Mouse (Mus musculus) cerebellum, postnatal 10 days (tissue): ENCODE measurements at regions not wholly inside any gene's neighbourhood (a gene's known extent, or its start where the extent isn't known, plus 50 kb on each side); places are given as distances from the start of the nearest gene placed in this dataset.

ENCODE experiments used
- DNase-seq, 2 experiments: peaks; one replicate each; pipeline ENCODE4 v3.0.0; 2021; ENCODE audit warnings: mixed read lengths in 2 of 2

DNA sequence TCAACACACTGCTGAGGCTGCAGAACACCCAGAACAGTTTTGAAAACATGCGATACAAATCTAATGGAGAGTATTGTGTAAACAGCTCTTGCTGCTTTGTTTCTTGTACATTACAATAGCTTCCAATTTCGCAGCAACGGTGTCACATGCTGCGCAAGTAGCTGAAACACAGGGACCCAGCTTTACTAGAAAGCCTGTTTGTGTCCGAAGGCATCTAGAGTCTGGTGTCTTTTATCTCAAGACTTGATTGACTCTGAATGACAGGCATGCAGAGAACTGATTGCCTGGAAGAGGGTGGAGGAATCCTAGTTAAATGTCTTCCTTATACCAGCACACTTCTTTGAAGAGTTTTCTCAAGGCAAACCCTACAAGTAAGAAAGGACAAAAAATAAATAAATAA lies 66.1 kb upstream of the Fgf10 start:
- no peak for DNase-seq

DNA sequence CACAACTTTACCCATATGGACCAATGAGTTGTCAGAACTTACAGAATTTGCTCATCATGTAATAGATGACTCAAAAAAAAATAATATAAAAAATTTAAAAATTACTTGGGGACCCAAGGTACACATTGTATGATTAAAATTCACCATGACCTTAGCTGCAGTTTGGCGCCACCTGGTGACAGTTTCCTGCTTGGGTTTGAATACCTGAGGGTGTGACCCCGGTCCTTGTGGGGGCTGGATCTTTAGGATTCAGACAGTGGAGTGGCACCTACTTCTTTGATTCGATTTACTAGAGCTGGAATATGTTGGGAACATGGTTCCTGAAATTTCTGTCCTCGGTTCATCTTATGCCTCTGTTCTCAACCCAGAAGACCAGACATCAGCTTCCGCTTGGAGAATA lies 72.7 kb upstream of the Fgf10 start:
- peak; percentile 74 to 75 for DNase-seq

DNA sequence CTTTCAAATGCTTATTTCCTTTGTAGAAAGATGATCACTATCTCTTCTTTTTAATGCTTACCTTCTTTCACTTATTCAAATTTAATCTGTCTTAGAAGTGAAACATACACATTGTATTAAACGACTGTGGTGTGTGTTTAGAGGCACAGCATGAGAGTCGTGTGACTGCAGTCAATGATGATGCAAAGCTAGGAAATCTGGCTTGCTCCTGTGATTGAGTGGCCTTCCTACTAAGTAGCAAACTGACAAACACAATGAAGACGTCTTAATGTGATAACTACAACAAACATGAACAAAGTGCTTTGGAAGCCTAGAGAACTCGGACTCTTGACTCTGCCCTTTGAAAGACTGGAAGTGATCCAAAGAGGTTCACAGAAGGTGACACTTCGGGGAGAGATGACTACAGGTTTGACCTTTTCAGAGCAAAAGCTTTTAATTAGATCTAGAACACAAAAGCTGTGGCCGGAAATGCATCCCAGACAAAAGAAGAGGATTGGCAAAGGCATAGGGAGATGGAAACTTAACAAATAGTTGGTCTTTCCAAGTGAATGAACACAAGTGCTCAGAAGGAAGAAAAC lies 73.3 kb upstream of the Fgf10 start:
- DNase-seq: no peak

DNA sequence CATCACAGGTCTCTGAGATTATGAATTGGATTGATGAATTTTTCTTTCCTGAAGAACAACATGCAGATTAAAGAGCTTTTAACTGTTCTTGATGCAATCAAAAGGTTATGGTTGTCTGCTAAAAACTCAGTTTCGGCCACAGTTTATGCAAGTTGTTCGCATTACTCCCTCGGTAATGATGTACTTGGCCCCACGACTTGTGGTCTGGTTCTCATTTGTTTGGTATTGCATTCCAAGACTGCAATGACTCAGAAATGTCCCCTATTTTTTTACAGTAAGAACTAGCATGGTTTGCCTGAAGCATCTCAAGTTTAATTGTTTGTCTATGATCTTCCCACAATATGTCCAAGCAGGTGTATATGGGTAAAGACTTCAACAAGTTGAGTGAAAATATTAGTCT lies 77.5 kb upstream of the Fgf10 start:
- no peak for DNase-seq

DNA sequence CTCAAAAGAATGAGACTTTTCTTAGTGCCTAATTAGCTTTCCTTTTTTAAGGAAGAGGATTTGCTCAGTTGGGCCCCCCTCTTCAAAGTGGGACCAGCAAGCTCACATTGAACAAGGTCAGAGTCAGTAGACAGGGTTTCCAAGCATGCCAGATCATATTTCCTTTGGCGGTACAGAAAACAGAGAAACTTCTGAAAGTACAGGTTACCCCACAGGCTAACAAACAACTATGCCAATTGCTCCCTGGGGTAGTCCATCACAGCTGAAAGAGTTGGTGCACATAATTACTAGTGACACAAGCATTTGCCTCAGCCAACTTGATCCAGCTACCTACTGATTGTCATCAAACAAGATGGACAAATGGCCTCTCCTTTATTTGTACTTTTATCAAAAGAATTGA lies 97.0 kb upstream of the Fgf10 start:
- DNase-seq: peak; percentile 64 to 74

DNA sequence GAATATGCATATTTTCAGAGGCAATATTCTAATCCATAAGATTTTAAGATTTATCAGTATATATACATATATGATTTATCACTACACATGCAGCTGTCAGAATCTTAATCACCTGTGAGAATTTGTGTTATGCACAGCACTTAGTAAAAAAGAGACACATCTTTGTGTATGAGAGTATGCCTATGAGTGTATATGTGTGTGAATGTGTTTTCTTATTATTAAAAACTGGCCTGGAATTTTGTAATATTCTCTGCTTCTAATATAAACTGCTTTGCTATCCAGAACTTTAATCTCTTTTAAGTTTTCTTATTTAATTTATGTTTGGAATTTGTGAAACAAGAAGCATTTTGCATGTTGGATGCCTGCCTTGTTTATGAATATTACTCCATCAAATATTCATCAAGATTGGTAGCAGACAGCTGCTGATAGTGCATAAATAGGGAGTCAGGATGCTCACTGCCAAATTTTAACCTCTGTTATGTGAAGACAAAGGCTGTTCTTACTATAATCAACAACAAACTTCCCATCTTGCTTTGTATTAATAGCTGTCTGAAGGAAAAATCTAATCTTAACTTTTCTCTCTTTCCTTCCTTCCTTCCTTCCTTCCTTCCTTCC lies 104.3 kb upstream of the Fgf10 start:
- DNase-seq: no peak

DNA sequence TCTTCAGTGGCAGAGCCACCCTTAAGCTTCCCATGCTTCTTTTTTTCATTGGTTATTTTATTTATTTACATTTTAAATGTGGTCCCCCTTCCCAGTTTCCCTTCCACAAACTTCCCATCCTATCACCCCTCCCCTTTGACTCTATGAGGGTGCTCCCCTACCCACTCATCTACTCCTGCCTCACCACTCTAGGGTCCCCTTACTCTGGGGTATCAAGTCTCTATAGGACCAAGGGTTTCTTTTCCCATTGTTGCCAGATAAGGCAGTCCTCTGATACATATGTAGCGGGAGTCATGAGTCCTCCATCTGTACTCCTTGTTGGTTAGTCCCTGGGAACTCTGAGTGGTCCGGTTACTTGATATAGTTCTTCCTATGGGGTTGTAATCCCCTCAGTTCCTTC lies 110.6 kb upstream of the Fgf10 start:
- DNase-seq: no peak

DNA sequence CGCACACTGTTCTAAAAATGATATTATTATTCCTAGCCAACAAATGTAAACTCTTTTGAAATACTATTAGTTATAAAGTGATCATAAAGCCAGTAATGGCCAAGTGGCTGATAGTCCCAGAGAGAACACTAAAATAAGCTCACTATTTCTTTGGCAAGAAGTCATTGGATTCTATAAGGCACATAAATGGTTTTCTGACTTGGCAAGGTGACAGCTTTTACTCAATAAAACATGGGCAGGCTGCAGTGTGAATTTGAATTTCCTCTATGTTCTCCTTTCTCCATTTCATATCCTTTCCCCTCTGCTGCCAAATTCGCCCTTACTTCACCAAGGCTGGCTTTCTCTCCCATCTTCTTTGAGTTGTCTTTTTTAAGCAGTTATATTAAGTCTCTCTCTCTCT lies 117.6 kb upstream of the Fgf10 start:
- DNase-seq: no peak

DNA sequence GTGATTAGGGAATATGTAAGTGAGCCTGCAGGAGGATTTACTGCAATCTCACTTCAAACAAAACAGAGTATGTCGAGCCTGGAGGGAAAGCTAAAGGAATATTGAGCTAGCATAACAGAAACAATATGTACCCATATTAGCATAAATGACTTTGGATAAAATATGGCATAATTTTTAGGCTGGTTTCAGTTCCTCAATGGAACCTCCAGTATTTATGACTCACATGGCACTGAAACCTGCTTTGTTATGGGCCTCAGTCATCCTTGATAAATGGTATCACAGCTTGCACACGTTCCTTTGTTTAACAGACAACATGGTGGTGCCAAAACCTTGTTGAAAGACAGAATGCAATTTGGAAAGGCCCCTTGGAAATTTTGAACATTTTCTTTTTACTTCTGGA lies 130.8 kb upstream of the Fgf10 start:
- no peak for DNase-seq

DNA sequence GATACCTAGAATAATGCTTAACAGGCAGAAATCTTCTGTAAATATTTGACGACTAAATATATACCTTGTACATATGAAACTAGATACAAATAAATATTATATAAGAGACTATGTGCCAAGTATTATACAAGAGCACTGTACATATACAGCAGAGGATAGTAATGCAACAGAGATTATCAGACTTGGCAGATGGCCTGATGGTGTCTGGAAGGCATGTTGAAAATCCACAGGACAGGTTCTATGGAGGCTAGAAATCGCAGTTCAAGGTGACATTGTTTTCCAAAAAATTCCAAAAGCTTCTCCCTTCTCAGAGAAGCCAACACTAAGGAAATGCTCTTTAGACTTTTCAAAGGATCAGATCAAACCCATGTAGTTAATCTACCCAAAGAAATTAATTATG lies 126.9 kb upstream of the Mrps30 start:
- peak; percentile 55 to 66 for DNase-seq

DNA sequence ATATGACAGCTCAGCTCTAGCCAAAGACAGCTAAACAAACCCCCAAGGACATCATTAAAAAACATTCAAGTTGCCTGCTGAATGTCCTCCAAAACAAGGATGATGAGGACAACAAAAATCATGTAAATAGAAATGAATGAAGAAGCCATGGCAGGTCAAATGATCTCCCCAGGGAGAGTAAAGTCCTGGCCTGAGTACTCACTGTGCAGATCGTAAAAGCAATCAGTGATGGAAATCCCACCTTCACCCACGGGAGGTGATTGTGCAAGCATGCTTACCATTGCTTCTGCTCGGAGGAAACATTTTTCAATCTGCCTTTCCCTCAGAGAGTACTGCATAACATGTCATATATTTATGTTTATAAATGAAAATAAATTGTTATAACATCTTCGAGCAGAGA lies 119.1 kb upstream of the Mrps30 start:
- DNase-seq: no peak

DNA sequence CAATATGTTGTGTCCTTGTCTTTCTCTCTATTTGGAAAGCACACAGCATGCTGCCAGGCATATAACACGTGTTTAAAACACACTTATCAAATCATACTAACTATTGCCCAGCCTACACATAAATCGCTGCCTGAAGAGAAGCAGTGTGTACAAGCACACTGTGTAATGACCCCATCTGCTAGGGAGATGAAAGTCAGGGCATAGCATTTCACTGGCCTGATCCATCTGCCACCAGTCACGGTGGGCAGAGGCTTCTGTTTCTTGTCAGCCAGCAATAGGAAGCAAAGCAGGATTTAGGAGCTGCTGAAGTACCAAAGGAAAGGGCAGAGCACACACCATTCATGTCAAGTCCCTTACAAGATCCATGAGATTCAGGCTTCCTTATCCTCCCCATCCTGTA lies 103.6 kb upstream of the Mrps30 start:
- DNase-seq: peak; percentile 66 to 67

DNA sequence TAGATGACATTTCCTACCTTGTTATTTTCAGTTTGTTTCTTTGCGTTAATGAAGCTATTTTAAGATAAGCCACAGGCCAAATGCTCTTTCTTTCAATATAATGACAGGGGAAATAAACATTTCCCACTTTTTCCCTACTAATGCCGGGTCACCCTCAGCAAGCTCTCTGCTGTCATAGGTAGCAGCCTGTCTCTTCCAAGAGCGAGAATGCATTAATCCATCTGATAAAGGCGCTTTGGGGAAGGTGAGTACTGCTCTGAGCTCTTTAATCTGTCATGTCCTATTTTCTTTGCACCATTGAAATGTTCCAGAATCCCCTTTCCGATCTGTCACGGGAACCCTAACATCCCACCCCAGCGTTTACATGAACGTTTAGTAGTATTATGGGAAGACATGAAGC lies 96.0 kb upstream of the Mrps30 start:
- no peak for DNase-seq

DNA sequence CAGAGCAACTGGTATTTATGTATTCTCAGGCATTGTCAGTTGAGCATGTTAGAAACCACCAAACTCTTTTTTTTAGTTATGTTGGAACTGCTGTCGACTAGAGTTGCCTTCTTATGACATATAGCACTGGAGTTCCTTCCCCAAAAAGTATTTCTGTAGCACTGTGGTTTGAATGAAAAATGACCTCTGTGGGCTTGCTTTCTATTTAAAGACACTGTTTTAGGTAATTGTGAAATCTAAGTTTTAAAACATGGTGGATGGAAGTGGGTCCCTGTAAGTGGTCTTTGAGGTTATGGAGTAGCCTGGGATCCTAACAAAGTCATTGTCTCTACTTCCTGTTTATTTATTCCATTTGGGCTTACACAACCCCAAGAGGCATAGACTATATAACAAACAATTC lies 93.2 kb upstream of the Mrps30 start:
- no peak for DNase-seq

DNA sequence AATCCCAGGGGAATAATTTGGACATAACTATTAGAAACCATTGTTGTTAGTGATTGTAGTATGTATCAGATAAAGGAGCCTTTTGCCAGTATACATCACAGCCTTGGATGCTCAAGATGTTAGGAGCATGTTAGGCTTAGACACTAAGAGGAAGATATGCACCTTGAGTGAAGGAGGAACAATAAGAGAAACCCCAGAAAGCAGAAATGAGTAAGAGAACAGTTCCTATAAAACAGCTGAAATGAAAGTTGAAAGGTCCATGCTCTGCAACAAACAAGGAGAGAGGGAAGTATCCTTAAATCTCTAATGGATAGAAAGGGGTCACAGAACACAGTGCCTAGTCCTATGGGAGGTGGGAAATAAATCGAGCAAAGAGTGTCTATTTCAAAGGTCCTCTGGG lies 91.4 kb upstream of the Mrps30 start:
- DNase-seq: no peak

DNA sequence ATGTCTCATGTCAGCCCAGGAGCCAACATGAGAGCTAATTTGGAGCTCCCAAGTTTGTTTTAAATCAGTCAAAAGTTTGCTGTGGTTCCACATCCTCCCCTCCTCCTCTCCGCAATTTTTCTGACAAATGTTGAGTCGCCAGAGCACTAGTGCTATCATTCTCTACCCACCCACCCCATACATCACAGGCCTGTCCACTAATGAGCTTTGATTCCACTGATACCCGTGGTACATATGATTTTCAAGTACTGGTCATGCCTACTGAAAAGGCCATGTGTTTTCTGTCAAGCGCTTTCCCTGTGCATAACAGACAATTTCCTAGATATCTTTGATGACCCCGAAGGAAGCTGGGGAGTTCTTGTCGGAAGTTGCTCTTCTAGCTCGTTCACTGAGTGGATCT lies 85.5 kb upstream of the Mrps30 start:
- no peak for DNase-seq

DNA sequence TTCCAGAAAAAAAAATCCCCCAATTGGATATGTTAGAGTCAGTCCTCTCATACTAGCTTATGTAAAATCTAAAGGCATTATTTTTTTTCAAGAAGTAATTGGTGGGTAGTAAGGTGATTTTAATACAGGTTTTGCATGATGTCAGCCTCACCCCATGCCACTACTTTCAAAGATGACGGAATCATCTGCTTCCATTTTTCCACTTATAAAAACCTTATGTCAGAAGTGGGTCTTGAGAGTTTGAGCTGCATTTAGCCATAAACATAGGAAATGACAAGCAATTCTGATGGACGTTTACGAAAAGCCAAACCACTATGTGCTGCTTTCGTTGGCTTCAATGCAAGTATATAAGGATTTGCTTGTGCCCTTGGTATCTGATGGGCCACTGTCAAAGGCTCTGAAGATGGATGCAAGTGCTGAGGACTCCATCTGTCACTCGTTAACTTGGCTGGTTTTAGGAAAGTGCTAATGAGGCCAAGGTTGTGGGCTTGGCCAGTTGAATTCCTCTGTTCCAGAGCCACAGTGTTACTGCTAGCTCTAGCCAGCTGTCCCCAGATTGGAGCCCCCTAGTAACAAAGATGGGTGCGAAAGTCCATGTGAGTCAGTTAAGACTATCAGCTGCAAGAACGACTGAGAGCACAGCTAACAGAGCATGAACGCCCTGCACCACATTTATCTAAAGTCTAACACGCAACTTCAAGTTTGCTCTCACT lies 72.8 kb upstream of the Mrps30 start:
- peak; percentile 52 to 57 for DNase-seq

DNA sequence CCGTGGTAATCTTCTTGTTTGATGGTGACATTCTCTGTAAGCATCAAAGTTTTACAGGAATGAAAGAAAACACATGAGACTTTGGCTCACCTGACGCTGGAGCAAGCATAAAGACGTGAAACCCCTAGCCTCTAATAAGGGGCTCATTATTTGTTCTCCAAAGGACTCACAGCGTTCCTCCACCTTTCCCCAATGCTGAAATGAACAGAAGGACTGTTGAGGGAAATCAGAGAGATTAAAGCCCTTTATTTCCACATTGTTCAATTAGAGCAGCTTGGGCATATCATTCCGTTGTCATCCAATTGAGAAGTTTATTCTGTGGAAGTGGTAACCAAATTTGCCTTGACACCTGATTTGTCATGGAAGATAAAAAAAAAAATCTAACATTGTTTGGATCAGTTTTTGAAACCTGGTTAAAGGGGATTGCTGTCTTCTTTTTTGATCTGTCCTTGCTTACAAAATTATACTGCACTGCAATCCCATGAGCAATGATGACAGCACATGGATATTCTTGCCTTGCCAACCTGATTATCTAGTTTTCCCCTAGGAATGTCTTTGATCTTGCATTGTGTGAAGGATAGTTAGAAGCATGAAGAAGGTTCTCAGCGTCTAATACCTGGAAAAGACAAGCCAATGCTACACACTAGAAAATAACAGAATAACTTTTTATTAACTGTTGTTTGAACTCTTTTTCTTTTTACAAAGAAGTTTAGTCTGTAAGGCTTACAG lies 62.1 kb upstream of the Mrps30 start:
- no peak for DNase-seq

DNA sequence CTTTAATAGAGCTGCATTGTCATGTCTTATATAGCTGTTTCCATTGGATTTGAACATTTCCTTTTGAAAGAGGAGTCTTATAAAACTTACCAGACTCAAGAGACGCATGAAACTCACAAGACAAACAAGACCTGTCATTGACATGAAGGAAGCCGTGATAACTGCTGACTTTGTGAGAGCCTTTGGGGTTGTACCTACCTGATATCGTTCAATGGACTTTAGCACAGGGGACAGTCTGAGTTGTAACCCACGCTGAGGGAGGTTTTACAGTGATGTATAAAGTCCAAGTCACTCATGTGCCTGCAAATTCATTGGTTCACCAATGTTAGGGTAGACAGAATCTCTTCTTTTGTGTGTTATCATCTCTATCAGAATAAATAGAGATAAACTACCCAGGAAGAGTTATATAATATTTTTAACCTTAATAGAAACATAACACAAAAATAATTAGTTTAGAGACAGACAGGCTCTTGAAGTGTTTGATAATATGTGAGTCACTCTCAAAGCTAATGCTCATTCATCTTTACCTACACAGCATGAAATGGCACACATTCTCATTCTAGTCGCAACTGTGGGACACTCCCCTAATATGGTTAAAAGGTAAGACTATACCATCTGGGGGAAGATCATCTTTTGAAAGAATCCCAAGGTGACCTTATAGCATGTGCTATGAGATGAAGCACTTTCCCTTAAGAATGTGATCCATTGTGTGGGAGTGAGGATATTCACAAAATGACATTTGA lies 54.4 kb upstream of the Mrps30 start:
- no peak for DNase-seq
